Mouse (Mus musculus) kidney, postnatal 10 days (tissue): Measurements from ENCODE around the gene Zfp398.
A peak's percentile ranks its signal among the peaks of the same experiment; 100 is the strongest.

Experiments used
- DNase-seq: peaks from one replicate; pipeline ENCODE4 v3.0.0; 2021; ENCODE audit warnings: mixed read lengths

Gene Zfp398

GRCm38 (mm10) chr6:47904917-47905695 is 69.6 kb downstream of the Zfp398 start:
- DNase-seq, result no peak

- no peak for DNase-seq
Measured at GRCm38 (mm10) chr6:47906326-47906725, 70.9 kb downstream of the Zfp398 start.

GRCm38 (mm10) chr6:47909007-47909406 is 73.5 kb downstream of the Zfp398 start:
- DNase-seq, result no peak

GRCm38 (mm10) chr6:47911650-47912049 is 76.2 kb downstream of the Zfp398 start:
- DNase-seq, result no peak

- no peak for DNase-seq
Measured at GRCm38 (mm10) chr6:47912991-47913390, 77.5 kb downstream of the Zfp398 start.

- DNase-seq, result no peak
Measured at GRCm38 (mm10) chr6:47917051-47917450, 81.6 kb downstream of the Zfp398 start.

GRCm38 (mm10) chr6:47918768-47919274 is 83.4 kb downstream of the Zfp398 start:
- DNase-seq, result no peak

- DNase-seq, result no peak
Measured at GRCm38 (mm10) chr6:47919646-47920446, 84.4 kb downstream of the Zfp398 start.

- peak; percentile 93 for DNase-seq
Measured at GRCm38 (mm10) chr6:47920447-47921340, 85.2 kb downstream of the Zfp398 start, which contains the start of gene Zfp212. Gene Zfp212, plus strand, starts transcription at chr6:47920476.
